Mouse (Mus musculus) kidney, embryonic 16.5 days (tissue): ENCODE measurements around the gene Stra8. TPM values are rescaled to one million over a fixed set of nuclear protein-coding genes. Genes with fewer than 3 reads are reported as not detected.

ENCODE experiments used
- ATAC-seq: fragments of 200-750 bp; cut with Nextera tagmentation; 2 replicates; pipeline ENCODE4 v1.8.0; 2017; ENCODE audit warnings: moderate TSS enrichment; ENCODE audit not compliant: low FRiP score, low TSS enrichment
- H3K27ac ChIP-seq: fragments of 300-500 bp; sonication (generic); 2 replicates; pipeline ENCODE4 v1.5.1; 2014; ENCODE audit warnings: low read length
- H3K27me3 ChIP-seq: fragments of 300-500 bp; sonication (generic); 2 replicates; pipeline ENCODE4 v1.6.1; 2014; ENCODE audit warnings: low read length, control low read depth, mixed read lengths; ENCODE audit not compliant: insufficient read depth
- H3K36me3 ChIP-seq: fragments of 300-500 bp; sonication (generic); 2 replicates; pipeline ENCODE4 v1.6.1; 2014; ENCODE audit warnings: low read length, control low read depth, mixed read lengths; ENCODE audit not compliant: insufficient read depth
- H3K4me1 ChIP-seq: fragments of 300-500 bp; sonication (generic); 2 replicates; pipeline ENCODE4 v1.6.1; 2014; ENCODE audit warnings: low read length, control low read depth, mixed read lengths; ENCODE audit not compliant: insufficient read depth
- H3K4me2 ChIP-seq: fragments of 300-500 bp; sonication (generic); replicated peaks from 2 replicates; pipeline ENCODE4 v1.6.1; 2014; ENCODE audit warnings: low read depth, low read length
- H3K4me3 ChIP-seq: fragments of 300-500 bp; sonication (generic); 2 replicates; pipeline ENCODE4 v1.5.1; 2014; ENCODE audit warnings: mild to moderate bottlenecking, low read length
- H3K9ac ChIP-seq: fragments of 300-500 bp; sonication (generic); replicated peaks from 2 replicates; pipeline ENCODE4 v1.6.1; 2014; ENCODE audit warnings: low read length
- H3K9me3 ChIP-seq: fragments of 300-500 bp; sonication (generic); 2 replicates; pipeline ENCODE4 v1.6.1; 2016; ENCODE audit warnings: low read length, control low read depth
- WGBS: fragments of 180-500 bp; shearing (Covaris S2); extraction: QIAGEN DNeasy Blood & Tissue Kit; methylation state at CpG from one replicate; pipeline ENCODE4 v1.1.7; 2014; 5-methylcytosine and 5-hydroxymethylcytosine counted together
- polyA plus RNA-seq: library from polyadenylated mRNA; unstranded; fragments of >200 nt; fragmentation: Nextera tagmentation; extraction: Ambion mirVana; gene quantifications from 2 replicates; pipeline ENCODE4 v1.2.1, GENCODE M21; 2015

Stra8 gene
- polyA plus RNA-seq, 1 experiment from 2014 or later: not detected

DNA sequence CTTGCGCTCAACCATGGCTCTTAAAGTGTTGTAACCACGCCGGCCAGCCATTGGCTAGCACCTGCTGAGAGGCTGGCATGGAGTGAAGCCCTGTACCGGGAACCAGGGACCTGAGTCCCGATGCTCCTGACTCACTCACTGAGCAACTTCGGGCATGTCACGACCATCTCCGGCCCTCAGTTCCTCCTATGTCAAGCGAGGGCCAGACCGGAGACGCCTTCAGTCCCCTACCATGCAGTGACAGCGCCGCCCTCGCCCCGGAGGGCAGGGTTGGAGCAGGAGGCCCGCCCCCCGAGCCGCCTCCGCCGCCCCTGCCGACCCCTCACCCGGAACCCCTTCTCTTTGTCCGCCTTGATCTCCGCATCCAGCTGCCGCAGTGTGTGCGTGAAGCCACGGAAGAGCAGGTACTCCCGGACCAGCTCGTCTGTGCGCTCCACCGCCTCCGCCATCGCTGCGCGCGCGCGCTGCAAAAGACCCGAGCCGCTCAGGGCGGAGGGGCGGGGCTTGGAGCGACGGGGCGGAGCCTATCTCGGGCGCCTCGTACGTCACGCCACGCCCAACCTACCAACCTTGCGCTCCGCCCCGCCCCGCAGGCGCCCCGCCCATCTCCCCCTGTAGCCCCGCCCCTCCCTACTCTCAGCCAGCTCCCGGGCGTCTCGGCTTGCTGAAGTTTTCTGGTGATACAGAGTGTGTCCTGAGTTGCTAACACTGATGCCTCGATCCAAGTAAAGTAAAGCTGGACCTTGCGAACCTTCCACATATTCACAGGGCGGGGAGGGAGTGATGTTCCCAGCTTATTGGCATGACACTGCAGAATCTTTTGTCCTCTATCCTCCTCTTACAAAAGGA is 9.4 kb upstream of the Stra8 start, which contains the start of gene Wdr91:
TSS of gene Wdr91 (minus strand) at position 506 of the 849 bp plus-strand sequence.
- peak within 1 kb of the TSS; percentile 75 for H3K27ac ChIP-seq
- H3K36me3 ChIP-seq: peaks cover 7% of the 10 kb centered on the region
- ATAC-seq: peak; percentile 93
- H3K4me2 ChIP-seq: peak within 1 kb of the TSS; percentile 58
- H3K9ac ChIP-seq: peak within 1 kb of the TSS; percentile 74
- no peaks in the 10 kb centered on the region for H3K9me3 ChIP-seq
- peaks cover 10% of the 10 kb centered on the region for H3K4me1 ChIP-seq
- H3K27me3 ChIP-seq: no peaks in the 10 kb centered on the region
- peak within 1 kb of the TSS; percentile 60 for H3K4me3 ChIP-seq
- under 1% methylated on average over 61 of the region's 64 CpGs for WGBS

DNA sequence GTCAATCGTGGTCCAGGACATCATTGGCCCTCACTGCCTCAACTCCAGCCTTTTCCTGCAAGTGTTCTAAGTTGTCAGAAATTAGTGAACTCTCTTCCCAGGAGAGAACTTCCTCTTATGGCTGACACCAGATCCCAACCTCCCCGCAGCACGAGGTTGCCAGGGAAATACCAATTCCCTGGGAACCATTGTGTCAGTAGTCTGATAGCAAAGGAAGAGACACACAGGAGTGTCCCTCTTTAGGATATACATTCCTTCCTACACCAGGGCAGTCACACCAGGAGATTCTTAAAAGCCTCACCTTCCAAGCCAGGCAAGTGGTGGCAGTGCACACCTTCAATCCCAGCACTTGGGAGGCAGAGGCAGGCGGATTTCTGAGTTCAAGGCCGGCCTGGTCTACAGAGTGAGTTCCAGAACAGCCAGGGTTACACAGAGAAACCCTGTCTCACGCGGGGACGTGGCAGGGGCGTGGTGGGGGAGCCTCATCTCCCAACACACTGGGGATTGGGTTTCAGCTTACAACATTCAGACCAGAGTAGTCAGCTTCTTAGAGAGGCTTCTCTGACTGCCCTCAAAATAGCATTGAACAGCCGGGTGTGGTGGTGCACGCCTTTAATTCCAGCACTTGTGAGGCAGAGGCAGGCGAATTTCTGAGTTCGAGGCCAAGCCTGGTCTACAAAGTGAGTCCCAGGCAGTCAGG is 6.5 kb upstream of the Stra8 start:
- no peak overlapping the region for H3K4me2 ChIP-seq
- 75% methylated on average over 13 of the region's 13 CpGs for WGBS
- no peak for ATAC-seq
- H3K36me3 ChIP-seq: no peaks in the 10 kb centered on the region
- H3K9ac ChIP-seq: no peak overlapping the region
- H3K27ac ChIP-seq: no peak overlapping the region
- H3K27me3 ChIP-seq: no peaks in the 10 kb centered on the region
- no peaks in the 10 kb centered on the region for H3K9me3 ChIP-seq
- peaks cover 10% of the 10 kb centered on the region for H3K4me1 ChIP-seq
- H3K4me3 ChIP-seq: no peak overlapping the region

DNA sequence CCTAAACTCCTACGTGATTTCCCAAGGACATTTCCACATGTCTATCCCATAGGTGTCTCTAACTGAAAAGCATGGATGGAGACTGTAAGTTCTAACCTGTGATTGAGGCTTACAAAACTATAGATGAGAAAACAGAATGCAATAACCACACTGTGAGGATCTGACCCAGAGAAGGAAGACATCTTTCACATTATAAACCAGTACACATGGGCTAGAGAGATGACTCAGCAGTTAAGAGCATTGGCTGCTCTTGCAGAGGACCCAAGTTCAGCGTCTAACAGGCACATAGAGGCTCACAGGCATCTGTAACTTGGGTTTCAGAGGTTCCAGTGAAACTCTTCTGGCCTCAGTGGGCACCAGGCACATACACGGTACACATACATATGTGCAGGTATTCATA is 5.5 kb upstream of the Stra8 start:
- no peak for ATAC-seq
- Histone ChIP-seq H3K4me2 (no peak overlapping the region), H3K9ac (no peak overlapping the region), H3K27ac (no peak overlapping the region), H3K27me3 (no peaks in the 10 kb centered on the region), H3K9me3 (no peaks in the 10 kb centered on the region), H3K4me3 (no peak overlapping the region), H3K36me3 (no peaks in the 10 kb centered on the region), H3K4me1 (peaks cover 7% of the 10 kb centered on the region)
- 86% methylated on average over 3 of the region's 3 CpGs for WGBS

DNA sequence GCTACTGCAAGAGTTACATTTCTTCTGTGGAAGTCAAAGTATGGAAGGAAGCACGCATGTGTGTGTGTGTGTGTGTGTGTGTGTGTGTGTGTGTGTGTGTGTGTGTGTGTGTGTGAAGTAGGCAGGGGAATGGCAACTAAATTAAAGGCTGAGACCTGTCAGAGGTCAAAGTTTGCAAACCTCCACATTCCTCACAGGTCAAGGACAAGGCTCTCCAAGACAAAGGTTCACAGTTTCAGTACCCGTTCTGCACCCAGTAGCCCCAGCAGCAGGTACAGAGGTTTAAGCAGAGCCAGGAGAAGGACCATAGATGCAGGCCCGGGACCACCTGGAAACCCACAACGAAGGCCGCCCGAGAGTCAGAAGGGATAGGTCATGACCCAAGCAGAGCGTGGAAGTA is 817 bp upstream of the Stra8 start:
- Histone ChIP-seq H3K27me3 (no peaks in the 10 kb centered on the region), H3K36me3 (no peaks in the 10 kb centered on the region), H3K27ac (no peak overlapping the region), H3K9me3 (no peaks in the 10 kb centered on the region), H3K4me3 (no peak overlapping the region), H3K9ac (no peak overlapping the region), H3K4me2 (no peak overlapping the region), H3K4me1 (no peaks in the 10 kb centered on the region)
- no peak for ATAC-seq
- WGBS: 62% methylated on average over 7 of the region's 7 CpGs

DNA sequence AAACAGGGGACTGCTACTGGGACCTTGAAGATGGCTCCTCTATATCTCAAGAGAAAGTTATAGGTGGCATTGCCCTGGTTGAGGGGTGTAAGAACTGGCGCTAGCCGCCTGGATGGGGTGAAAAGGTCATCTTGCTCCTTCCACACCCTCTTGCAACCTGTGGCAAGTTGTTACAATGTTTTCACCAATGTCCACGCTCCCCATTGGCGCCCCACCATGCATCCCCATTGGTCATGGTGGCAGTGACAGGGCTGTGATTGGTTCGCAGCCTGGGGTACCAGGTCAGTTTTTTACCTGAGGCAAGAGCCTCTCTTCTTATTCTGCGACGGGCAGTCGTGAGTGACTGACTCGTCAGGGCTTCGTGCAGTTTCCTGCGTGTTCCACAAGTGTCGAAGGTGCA is 668 bp downstream of the Stra8 start:
- Histone ChIP-seq H3K4me2 (no peak overlapping the region), H3K27me3 (no peaks in the 10 kb centered on the region), H3K36me3 (no peaks in the 10 kb centered on the region), H3K27ac (no peak overlapping the region), H3K4me3 (no peak overlapping the region), H3K9me3 (no peaks in the 10 kb centered on the region), H3K9ac (no peak overlapping the region), H3K4me1 (no peaks in the 10 kb centered on the region)
- 93% methylated on average over 12 of the region's 12 CpGs for WGBS
- ATAC-seq: no peak

DNA sequence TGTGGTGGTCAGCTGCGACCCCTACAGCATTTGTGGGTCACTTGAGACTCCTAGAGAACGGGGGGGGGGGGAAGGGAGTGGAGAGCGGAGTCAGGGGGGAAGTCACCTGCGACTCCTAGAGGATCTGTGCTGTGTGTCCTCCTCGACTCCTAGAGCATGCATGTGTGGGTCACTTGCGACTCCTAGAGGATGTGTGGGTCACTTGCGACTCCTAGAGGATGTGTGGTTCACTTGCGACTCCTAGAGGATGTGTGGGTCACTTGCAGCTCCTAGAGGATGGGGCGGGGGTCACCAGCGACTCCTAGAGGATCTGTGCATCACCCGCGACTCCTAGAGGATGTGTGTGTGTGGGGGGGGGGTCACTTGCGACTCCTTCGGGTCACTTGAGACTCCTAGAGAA is 2.0 kb downstream of the Stra8 start:
- no peaks in the 10 kb centered on the region for H3K4me1 ChIP-seq
- H3K9me3 ChIP-seq: no peaks in the 10 kb centered on the region
- no peak overlapping the region for H3K4me2 ChIP-seq
- H3K4me3 ChIP-seq: no peak overlapping the region
- no peaks in the 10 kb centered on the region for H3K36me3 ChIP-seq
- no peak overlapping the region for H3K27ac ChIP-seq
- no peak overlapping the region for H3K9ac ChIP-seq
- peak; percentile 47; the same call in 1 of the 2 replicates for ATAC-seq
- WGBS: 60% methylated on average over 14 of the region's 14 CpGs
- H3K27me3 ChIP-seq: no peaks in the 10 kb centered on the region

DNA sequence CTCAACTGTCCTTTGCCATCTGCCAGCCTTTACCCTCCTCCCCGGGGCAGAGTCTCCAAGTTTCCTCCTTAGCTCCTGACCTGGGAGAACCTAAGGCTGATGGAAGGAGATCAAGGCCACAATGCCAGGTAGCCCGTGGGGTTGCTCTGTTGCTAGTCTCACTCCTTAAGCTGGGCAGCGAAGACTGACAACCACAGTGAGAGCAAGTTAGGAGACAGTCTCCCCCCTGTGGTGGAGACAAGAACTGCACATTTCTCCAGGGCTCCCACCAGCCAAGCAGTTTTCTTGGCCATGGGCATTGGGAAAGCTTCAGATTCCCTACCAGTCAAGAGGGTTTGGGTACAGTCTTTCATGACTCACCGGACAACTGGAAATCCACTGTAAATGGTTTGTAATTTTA is 7.2 kb downstream of the Stra8 start:
- no peaks in the 10 kb centered on the region for H3K36me3 ChIP-seq
- H3K4me3 ChIP-seq: no peak overlapping the region
- H3K27me3 ChIP-seq: no peaks in the 10 kb centered on the region
- 47% methylated on average over 4 of the region's 4 CpGs for WGBS
- no peak overlapping the region for H3K9ac ChIP-seq
- no peak overlapping the region for H3K4me2 ChIP-seq
- no peak overlapping the region for H3K27ac ChIP-seq
- no peaks in the 10 kb centered on the region for H3K4me1 ChIP-seq
- ATAC-seq: no peak
- no peaks in the 10 kb centered on the region for H3K9me3 ChIP-seq

DNA sequence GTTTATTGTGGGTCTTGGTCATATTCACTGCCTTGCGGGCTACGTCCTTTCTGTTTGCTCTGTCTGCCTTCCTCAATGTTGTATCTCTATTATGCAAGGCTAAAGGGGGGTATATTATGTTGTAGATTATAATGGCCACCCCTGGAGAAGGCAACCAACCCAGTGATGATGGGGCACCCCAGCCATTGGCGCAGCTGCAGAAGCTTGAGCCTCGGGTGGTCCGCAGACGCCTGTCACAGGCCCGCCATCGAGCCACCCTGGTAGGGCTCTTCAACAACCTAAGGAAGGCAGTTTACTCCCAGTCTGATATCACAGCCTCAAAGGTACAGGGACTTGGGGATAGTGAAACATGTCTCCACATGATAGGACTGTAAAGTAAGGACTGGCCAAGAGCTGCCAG is 7.6 kb downstream of the Stra8 start:
- Histone ChIP-seq H3K4me1 (no peaks in the 10 kb centered on the region), H3K9me3 (no peaks in the 10 kb centered on the region), H3K27ac (no peak overlapping the region), H3K4me2 (no peak overlapping the region), H3K4me3 (no peak overlapping the region), H3K9ac (no peak overlapping the region), H3K27me3 (no peaks in the 10 kb centered on the region), H3K36me3 (no peaks in the 10 kb centered on the region)
- 95% methylated on average over 8 of the region's 8 CpGs for WGBS
- ATAC-seq: peak; percentile 54; the same call in 1 of the 2 replicates

DNA sequence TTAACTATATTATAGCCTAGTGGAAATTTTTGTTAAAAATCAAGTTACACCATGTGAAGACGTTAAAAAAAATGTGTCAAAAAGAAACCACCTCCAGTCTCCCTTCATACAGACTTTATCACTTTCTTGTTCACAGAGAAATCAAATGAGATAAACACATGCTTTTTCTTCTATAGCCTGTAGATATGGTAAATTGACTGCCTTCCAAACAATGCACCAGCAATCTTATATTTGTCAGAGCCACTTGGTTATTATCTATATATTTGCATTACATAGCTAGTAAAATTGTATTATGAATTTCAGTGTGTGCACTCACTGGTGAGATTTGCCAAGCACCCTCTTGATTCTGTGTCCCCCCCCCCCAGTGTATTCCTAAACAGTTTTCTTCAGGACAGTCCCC is 12.7 kb downstream of the Stra8 start:
- no peaks in the 10 kb centered on the region for H3K9me3 ChIP-seq
- no peak for ATAC-seq
- no peak overlapping the region for H3K4me3 ChIP-seq
- no peaks in the 10 kb centered on the region for H3K4me1 ChIP-seq
- no peaks in the 10 kb centered on the region for H3K27me3 ChIP-seq
- no peak overlapping the region for H3K4me2 ChIP-seq
- H3K36me3 ChIP-seq: no peaks in the 10 kb centered on the region
- 94% methylated on average over 1 of the region's 1 CpGs for WGBS
- no peak overlapping the region for H3K27ac ChIP-seq
- H3K9ac ChIP-seq: no peak overlapping the region

DNA sequence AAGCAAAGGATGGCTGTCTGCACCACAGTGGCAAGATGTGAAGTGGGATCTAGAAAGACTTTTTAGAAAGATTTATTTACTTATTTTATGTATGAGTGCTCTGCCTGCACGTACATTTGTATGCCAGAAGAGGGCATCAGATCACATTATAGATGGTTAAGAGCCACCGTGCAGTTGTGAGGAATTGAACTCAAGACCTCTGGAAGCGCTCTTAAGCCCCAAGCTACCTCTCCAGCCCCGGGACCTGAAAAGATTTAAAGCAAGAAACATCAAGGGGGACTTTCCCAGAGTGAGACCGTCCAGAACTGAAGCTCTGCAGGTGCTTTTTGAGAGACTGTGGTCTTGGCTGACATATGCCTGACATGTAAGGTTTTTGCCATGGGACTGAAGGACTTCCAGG is 16.8 kb downstream of the Stra8 start:
- 72% methylated on average over 5 of the region's 5 CpGs for WGBS
- no peaks in the 10 kb centered on the region for H3K36me3 ChIP-seq
- no peaks in the 10 kb centered on the region for H3K4me1 ChIP-seq
- H3K9ac ChIP-seq: no peak overlapping the region
- no peaks in the 10 kb centered on the region for H3K27me3 ChIP-seq
- no peak for ATAC-seq
- H3K4me3 ChIP-seq: no peak overlapping the region
- no peak overlapping the region for H3K27ac ChIP-seq
- no peak overlapping the region for H3K4me2 ChIP-seq
- no peaks in the 10 kb centered on the region for H3K9me3 ChIP-seq
